Comparison of ENCODE assay signal across 21 mouse cellular contexts in genomic region chr12:83591754-83592501, GRCm38 (mm10). TPM values are rescaled to one million over a fixed set of nuclear protein-coding genes. Genes with fewer than 3 reads are reported as not detected.
DNase-seq lines count a peak whose midpoint lies in the region; ATAC-seq and TF ChIP-seq lines count a peak whose summit lies in the region.
"Had no signal": no experiment of that assay in that cellular context is flagged by ENCODE, and none has a peak within 500 bp of the region (broad histone marks: within the 10 kb centered on the region; RNA-seq: fewer than 3 reads in every experiment).

No protein-coding gene starts in this region.

- 77% methylated on average over 8 of the region's 8 CpGs for WGBS in heart, embryonic 13.5 days
- WGBS in liver, postnatal 0 days (ENCODE audit: insufficient replicate concordance), result 62% methylated on average over 8 of the region's 8 CpGs

- peaks cover 32% of the 10 kb centered on the region for H3K4me1 ChIP-seq in heart, embryonic 13.5 days
- H3K4me1 ChIP-seq in liver, postnatal 0 days (ENCODE audit: insufficient read depth), result peaks cover 26% of the 10 kb centered on the region

- no peak for TF ChIP-seq CTCF in liver, postnatal 0 days (IDR thresholded peaks at IDR 0.05; ENCODE audit: low read depth)

- H3K9me3 ChIP-seq in heart, embryonic 13.5 days, result no peaks in the 10 kb centered on the region
- H3K9me3 ChIP-seq in liver, postnatal 0 days (ENCODE audit: low read length), result no peaks in the 10 kb centered on the region
- H3K9me3 ChIP-seq: embryonic facial prominence, embryonic 15.5 days; hindbrain, embryonic 13.5 days; kidney, embryonic 15.5 days had no signal

- H3K4me3 ChIP-seq in heart, embryonic 13.5 days, result no peak overlapping the region
- H3K4me3 ChIP-seq in liver, postnatal 0 days (ENCODE audit: low read depth, low read length), result no peak overlapping the region
- H3K4me3 ChIP-seq: embryonic facial prominence, embryonic 15.5 days; hindbrain, embryonic 13.5 days; kidney, embryonic 15.5 days had no signal

- peak; percentile 60 for DNase-seq in adrenal gland, adult 2 months
- DNase-seq in adrenal gland, adult 18-20 months (ENCODE audit: low spot score in 2 of 2), result no peak
- DNase-seq in heart, adult 9 months (ENCODE audit: low spot score in 2 of 2), result no peak
- DNase-seq in retina, postnatal 1 day, result peak; percentile 46
- no peak for DNase-seq in retina, embryonic 14.5 days (ENCODE audit: low spot score)
- no peak for DNase-seq in liver, postnatal 0 days
- no peak for DNase-seq in cerebellum, adult 9-11 months
- DNase-seq: cerebellum, adult 9-10 months; forebrain, postnatal 0 days; gastrocnemius, postnatal 36 days; kidney, adult 11 months; lung, postnatal 14 days; thymus, adult 18-20 months; thymus, postnatal 36 days had no signal

- no peak for ATAC-seq in heart, embryonic 13.5 days (ENCODE audit: extremely low read depth, insufficient number of reproducible peaks, low FRiP score, low TSS enrichment)
- peak; percentile 61 for ATAC-seq in liver, postnatal 0 days
- ATAC-seq: forebrain, postnatal 0 days had no signal

- no peaks in the 10 kb centered on the region for H3K27me3 ChIP-seq in heart, embryonic 13.5 days (replicated peaks)
- H3K27me3 ChIP-seq in liver, postnatal 0 days (ENCODE audit: insufficient read depth, low read length), result no peaks in the 10 kb centered on the region
- H3K27me3 ChIP-seq: embryonic facial prominence, embryonic 15.5 days; hindbrain, embryonic 13.5 days; kidney, embryonic 15.5 days had no signal

- H3K36me3 ChIP-seq in heart, embryonic 13.5 days, result peaks cover 80% of the 10 kb centered on the region
- H3K36me3 ChIP-seq in liver, postnatal 0 days (replicated peaks; ENCODE audit: insufficient read depth, low read length), result peaks cover 53% of the 10 kb centered on the region

- 0 out of 2 replicates have a peak overlapping the region, but pooled peaks have one; percentile 12 for H3K27ac ChIP-seq in heart, embryonic 13.5 days (replicated peaks)
- H3K27ac ChIP-seq in liver, postnatal 0 days (ENCODE audit: low read depth), result peak overlapping the region; percentile 88
- H3K27ac ChIP-seq: embryonic facial prominence, embryonic 15.5 days; hindbrain, embryonic 13.5 days; kidney, embryonic 15.5 days; liver, embryonic 14.5 days had no signal

- TF ChIP-seq EP300 in liver, postnatal 0 days (IDR thresholded peaks at IDR 0.05; ENCODE audit: low read depth), result 0 out of 2 replicates have a peak, but pooled peaks have one; percentile 18

- H3K4me2 ChIP-seq in heart, embryonic 13.5 days, result no peak overlapping the region
- H3K4me2 ChIP-seq in liver, postnatal 0 days (ENCODE audit: low read depth, low read length), result peak overlapping the region; percentile 30
- H3K4me2 ChIP-seq: embryonic facial prominence, embryonic 15.5 days; heart, embryonic 11.5 days; hindbrain, embryonic 13.5 days; kidney, embryonic 15.5 days; midbrain, embryonic 11.5 days had no signal

- H3K9ac ChIP-seq in heart, embryonic 13.5 days, result no peak overlapping the region
- H3K9ac ChIP-seq in liver, postnatal 0 days (replicated peaks), result peak overlapping the region; percentile 46
- H3K9ac ChIP-seq: embryonic facial prominence, embryonic 15.5 days; forebrain, postnatal 0 days; hindbrain, embryonic 13.5 days; kidney, embryonic 15.5 days; liver, embryonic 14.5 days had no signal

RNA-seq across cellular contexts. Expression of gene Zfyve1, which starts 5.1 kb away (rescaled TPM):
- 10 to 100 TPM; 31.0 to 35.0 TPM for total RNA-seq in adrenal gland, adult 2 months (2021)
- polyA plus RNA-seq in adrenal gland, adult 2 months (2012; rRNA removed), result 20.3 and 21.1 TPM in 2 replicates
- total RNA-seq in adrenal gland, adult 18-20 months (2021), result 10 to 100 TPM; 28.7 to 37.1 TPM
- 14.6 and 15.9 TPM in 2 replicates for polyA plus RNA-seq in heart, embryonic 13.5 days (2015; fragmentation: Nextera tagmentation; extraction: Ambion mirVana)
- 5.5 and 6.4 TPM in 2 replicates for polyA plus RNA-seq in liver, postnatal 0 days (2015; fragmentation: Nextera tagmentation; extraction: Ambion mirVana)

RNA-seq across cellular contexts. Expression of gene Rbm25, which starts 39.1 kb away (rescaled TPM):
- 100 to 1,000 TPM in 1 of 2 experiments, 10 to 100 TPM in 1; 76.6 to 102 TPM for total RNA-seq in adrenal gland, adult 2 months (2021)
- polyA plus RNA-seq in adrenal gland, adult 2 months (2012; rRNA removed), result 15.9 and 17.0 TPM in 2 replicates
- 10 to 100 TPM; 76.5 to 89.7 TPM for total RNA-seq in adrenal gland, adult 18-20 months (2021)
- polyA plus RNA-seq in heart, embryonic 13.5 days (2015; fragmentation: Nextera tagmentation; extraction: Ambion mirVana), result 151 and 168 TPM in 2 replicates
- polyA plus RNA-seq in liver, postnatal 0 days (2015; fragmentation: Nextera tagmentation; extraction: Ambion mirVana), result 81.7 and 85.0 TPM in 2 replicates

Comparison
In these comparisons a context has a peak if more than half of its experiments do, and no peak if none do; other contexts are left out.
1. DNase-seq: peak in adrenal gland, adult 2 months (single experiment) and retina, postnatal 1 day (single experiment); none in adrenal gland, adult 18-20 months (0 of 2), heart, adult 9 months (0 of 2), retina, embryonic 14.5 days (single experiment), liver, postnatal 0 days (single experiment) and cerebellum, adult 9-11 months (single experiment).